Mouse (Mus musculus): ENCODE results near the gene Mrps10. TPM values are rescaled to one million over a fixed set of nuclear protein-coding genes. Genes with fewer than 3 reads are reported as not detected.
"Not testable (repeated sequence)": the region's sequence is repeated elsewhere in the genome, so short reads cannot be mapped to it uniquely, and the experiment has no call there.

Gene Mrps10
- polyA plus RNA-seq, 1 experiment from 2014 or later = 83.3 TPM

DNA sequence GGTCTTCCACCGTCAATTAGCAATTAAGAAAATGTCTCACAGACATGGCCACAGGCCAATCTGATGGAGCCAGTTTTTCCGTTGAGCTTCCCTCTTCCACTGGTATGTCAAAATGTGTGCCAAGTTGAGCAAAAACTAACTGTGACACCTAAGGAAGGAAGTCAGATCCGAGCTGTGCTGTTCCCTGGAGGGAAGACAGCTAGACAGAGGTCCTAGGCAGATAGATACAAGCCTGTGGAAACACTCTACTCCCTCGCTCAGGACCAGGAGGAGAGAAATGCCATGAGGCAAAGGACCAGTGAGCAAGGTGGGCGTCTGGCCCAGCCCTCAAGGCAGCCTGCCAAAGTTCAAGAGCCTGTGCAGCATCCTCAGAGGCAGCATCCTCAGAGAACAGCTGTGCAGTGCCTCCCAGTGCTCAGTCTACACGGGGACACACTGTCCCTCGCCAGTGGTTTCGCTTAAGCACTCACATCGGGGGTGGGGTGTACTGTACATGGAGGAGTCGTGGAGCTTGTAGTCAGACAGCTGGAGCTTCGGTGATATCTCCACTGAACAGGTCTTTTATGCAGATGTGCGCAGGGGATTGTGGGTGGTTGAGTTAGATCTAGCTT, 36.6 kb upstream of the Mrps10 start:
- H3K4me3 ChIP-seq (ENCODE audit: low read length) = no peak overlapping the region
- no peaks in the 10 kb centered on the region for H3K9me3 ChIP-seq (ENCODE audit: low read length)
- H3K4me1 ChIP-seq (ENCODE audit: insufficient read depth, low read length) = no peaks in the 10 kb centered on the region
- peak; percentile 57 for ATAC-seq (ENCODE audit: low FRiP score, low TSS enrichment)
- no peaks in the 10 kb centered on the region for H3K27me3 ChIP-seq (ENCODE audit: insufficient read depth, low read length)
- H3K4me2 ChIP-seq (replicated peaks; ENCODE audit: low read depth, low read length) = no peak overlapping the region
- peaks cover 30% of the 10 kb centered on the region for H3K36me3 ChIP-seq (ENCODE audit: insufficient read depth, low read length)
- H3K9ac ChIP-seq (replicated peaks; ENCODE audit: low read length) = no peak overlapping the region
- no peak overlapping the region for H3K27ac ChIP-seq (ENCODE audit: low read length)
- WGBS = 78% methylated on average over 12 of the region's 12 CpGs

- not testable (repeated sequence) for H3K9ac ChIP-seq (replicated peaks; ENCODE audit: low read length); H3K27me3 ChIP-seq (ENCODE audit: insufficient read depth, low read length); H3K27ac ChIP-seq (ENCODE audit: low read length); H3K4me2 ChIP-seq (replicated peaks; ENCODE audit: low read depth, low read length); ATAC-seq (ENCODE audit: low FRiP score, low TSS enrichment); H3K4me1 ChIP-seq (ENCODE audit: insufficient read depth, low read length); H3K9me3 ChIP-seq (ENCODE audit: low read length); H3K4me3 ChIP-seq (ENCODE audit: low read length)
- H3K36me3 ChIP-seq (ENCODE audit: insufficient read depth, low read length) = peaks cover 25% of the 10 kb centered on the region
- 51% methylated on average over 5 of the region's 5 CpGs for WGBS
These were observed 36.0 kb upstream of the Mrps10 start for GRCm38 (mm10) chr17:47332664-47333063.

GRCm38 (mm10) chr17:47333409-47333808, 35.3 kb upstream of the Mrps10 start:
- Histone ChIP-seq H3K4me1 (ENCODE audit: insufficient read depth, low read length) (no peaks in the 10 kb centered on the region), H3K27ac (ENCODE audit: low read length) (no peak overlapping the region), H3K9ac (replicated peaks; ENCODE audit: low read length) (no peak overlapping the region), H3K36me3 (ENCODE audit: insufficient read depth, low read length) (peaks cover 25% of the 10 kb centered on the region), H3K9me3 (ENCODE audit: low read length) (no peaks in the 10 kb centered on the region), H3K4me2 (replicated peaks; ENCODE audit: low read depth, low read length) (no peak overlapping the region), H3K4me3 (ENCODE audit: low read length) (no peak overlapping the region), H3K27me3 (ENCODE audit: insufficient read depth, low read length) (no peaks in the 10 kb centered on the region)
- 37% methylated on average over 2 of the region's 2 CpGs for WGBS
- ATAC-seq (ENCODE audit: low FRiP score, low TSS enrichment) = no peak

- WGBS = 91% methylated on average over 2 of the region's 2 CpGs
- no peak overlapping the region for H3K4me2 ChIP-seq (replicated peaks; ENCODE audit: low read depth, low read length)
- H3K27me3 ChIP-seq (ENCODE audit: insufficient read depth, low read length) = no peaks in the 10 kb centered on the region
- no peak for ATAC-seq (ENCODE audit: low FRiP score, low TSS enrichment)
- no peak overlapping the region for H3K9ac ChIP-seq (replicated peaks; ENCODE audit: low read length)
- H3K4me1 ChIP-seq (ENCODE audit: insufficient read depth, low read length) = no peaks in the 10 kb centered on the region
- H3K36me3 ChIP-seq (ENCODE audit: insufficient read depth, low read length) = peaks cover 87% of the 10 kb centered on the region
- no peak overlapping the region for H3K4me3 ChIP-seq (ENCODE audit: low read length)
- peaks cover 13% of the 10 kb centered on the region for H3K9me3 ChIP-seq (ENCODE audit: low read length)
- no peak overlapping the region for H3K27ac ChIP-seq (ENCODE audit: low read length)
These were observed 25.6 kb upstream of the Mrps10 start for GRCm38 (mm10) chr17:47343121-47343520.

- Histone ChIP-seq H3K4me3 (ENCODE audit: low read length) (no peak overlapping the region), H3K9me3 (ENCODE audit: low read length) (peaks cover 30% of the 10 kb centered on the region), H3K9ac (replicated peaks; ENCODE audit: low read length) (no peak overlapping the region), H3K27me3 (ENCODE audit: insufficient read depth, low read length) (no peaks in the 10 kb centered on the region), H3K36me3 (ENCODE audit: insufficient read depth, low read length) (peaks cover 89% of the 10 kb centered on the region), H3K27ac (ENCODE audit: low read length) (no peak overlapping the region), H3K4me2 (replicated peaks; ENCODE audit: low read depth, low read length) (no peak overlapping the region), H3K4me1 (ENCODE audit: insufficient read depth, low read length) (no peaks in the 10 kb centered on the region)
- WGBS = 89% methylated on average over 3 of the region's 3 CpGs
- ATAC-seq (ENCODE audit: low FRiP score, low TSS enrichment) = no peak
These were observed 18.9 kb upstream of the Mrps10 start for GRCm38 (mm10) chr17:47349721-47350319.

DNA sequence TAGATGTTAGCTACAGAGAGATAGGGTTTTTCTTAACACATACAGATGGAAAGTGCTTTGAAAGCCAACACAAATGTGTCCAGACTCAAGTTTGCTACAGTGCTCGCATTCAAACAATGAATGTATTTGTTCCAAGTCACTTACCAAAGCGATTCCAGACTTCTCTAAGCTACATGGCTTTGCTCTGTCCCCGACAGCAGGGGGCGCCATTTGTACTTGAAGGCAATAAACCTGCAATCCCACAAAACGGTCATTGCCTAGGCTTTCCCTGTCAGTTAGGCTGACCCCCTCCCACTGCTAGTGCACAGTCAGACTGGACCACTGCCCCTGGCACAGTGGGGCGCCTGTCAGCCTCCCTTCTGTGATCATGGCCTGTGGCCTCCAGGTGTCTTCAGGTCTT, 8.7 kb upstream of the Mrps10 start:
- Histone ChIP-seq H3K27me3 (ENCODE audit: insufficient read depth, low read length) (no peaks in the 10 kb centered on the region), H3K36me3 (ENCODE audit: insufficient read depth, low read length) (peaks cover 32% of the 10 kb centered on the region), H3K9me3 (ENCODE audit: low read length) (no peaks in the 10 kb centered on the region), H3K4me2 (replicated peaks; ENCODE audit: low read depth, low read length) (no peak overlapping the region), H3K4me1 (ENCODE audit: insufficient read depth, low read length) (no peaks in the 10 kb centered on the region), H3K27ac (ENCODE audit: low read length) (no peak overlapping the region), H3K4me3 (ENCODE audit: low read length) (no peak overlapping the region), H3K9ac (replicated peaks; ENCODE audit: low read length) (no peak overlapping the region)
- no peak for ATAC-seq (ENCODE audit: low FRiP score, low TSS enrichment)
- 54% methylated on average over 6 of the region's 6 CpGs for WGBS

DNA sequence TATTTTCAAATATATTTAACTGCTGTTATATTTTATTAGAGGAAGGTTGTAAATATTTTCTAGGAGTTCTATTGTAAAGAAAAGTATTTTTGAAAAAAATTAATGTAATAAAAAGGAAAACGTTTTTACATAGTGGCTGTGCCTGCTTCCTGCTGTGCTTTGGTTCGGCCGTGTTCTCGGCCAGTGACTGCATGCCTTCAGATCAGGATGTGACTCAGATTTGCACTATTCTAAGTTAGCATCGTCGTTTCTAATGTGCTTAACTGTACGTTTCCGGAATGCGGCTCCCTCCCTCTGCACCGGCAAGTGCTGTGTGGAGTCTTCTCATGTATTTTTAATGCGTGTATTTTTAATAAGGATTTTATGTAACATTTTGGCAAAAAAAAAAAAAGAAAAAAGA, 7.3 kb upstream of the Mrps10 start:
- no peak overlapping the region for H3K27ac ChIP-seq (ENCODE audit: low read length)
- no peak overlapping the region for H3K4me3 ChIP-seq (ENCODE audit: low read length)
- 75% methylated on average over 11 of the region's 11 CpGs for WGBS
- no peaks in the 10 kb centered on the region for H3K4me1 ChIP-seq (ENCODE audit: insufficient read depth, low read length)
- H3K36me3 ChIP-seq (ENCODE audit: insufficient read depth, low read length) = peaks cover 20% of the 10 kb centered on the region
- ATAC-seq (ENCODE audit: low FRiP score, low TSS enrichment) = no peak
- H3K27me3 ChIP-seq (ENCODE audit: insufficient read depth, low read length) = no peaks in the 10 kb centered on the region
- H3K9ac ChIP-seq (replicated peaks; ENCODE audit: low read length) = no peak overlapping the region
- H3K9me3 ChIP-seq (ENCODE audit: low read length) = no peaks in the 10 kb centered on the region
- no peak overlapping the region for H3K4me2 ChIP-seq (replicated peaks; ENCODE audit: low read depth, low read length)

GRCm38 (mm10) chr17:47369087-47369443, 378 bp downstream of the Mrps10 start:
- H3K9ac ChIP-seq (replicated peaks; ENCODE audit: low read length) = peak overlapping the region; percentile 83
- H3K27me3 ChIP-seq (ENCODE audit: insufficient read depth, low read length) = no peaks in the 10 kb centered on the region
- peak overlapping the region; percentile 86 for H3K4me3 ChIP-seq (ENCODE audit: low read length)
- H3K27ac ChIP-seq (ENCODE audit: low read length) = 0 out of 2 replicates have a peak overlapping the region, but pooled peaks have one; percentile 28
- ATAC-seq (ENCODE audit: low FRiP score, low TSS enrichment) = peak; percentile 33; the same call in 1 of the 2 replicates
- WGBS = 2% methylated on average over 20 of the region's 20 CpGs
- H3K4me1 ChIP-seq (ENCODE audit: insufficient read depth, low read length) = peaks cover 7% of the 10 kb centered on the region
- H3K36me3 ChIP-seq (ENCODE audit: insufficient read depth, low read length) = peaks cover 13% of the 10 kb centered on the region
- peak overlapping the region; percentile 89 for H3K4me2 ChIP-seq (replicated peaks; ENCODE audit: low read depth, low read length)
- H3K9me3 ChIP-seq (ENCODE audit: low read length) = no peaks in the 10 kb centered on the region

DNA sequence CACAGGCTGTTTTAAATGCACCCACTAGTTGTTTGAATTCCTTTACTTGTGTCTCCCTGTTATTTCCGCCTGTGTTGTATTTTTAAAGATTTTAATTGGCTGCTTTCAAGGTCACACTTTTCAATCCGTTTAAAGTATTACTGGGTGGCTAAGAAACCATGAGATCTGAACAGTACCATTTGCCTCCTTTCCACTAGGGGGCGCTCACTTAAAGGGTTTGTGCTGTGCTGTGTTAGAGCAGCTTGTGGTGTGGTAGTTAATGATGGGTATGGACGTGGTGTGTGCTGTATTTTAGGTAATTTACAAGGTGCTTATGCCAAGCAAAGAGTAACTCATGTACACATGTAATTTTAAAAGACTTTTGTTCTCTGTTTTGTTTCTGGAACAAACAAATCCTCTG, 2.8 kb downstream of the Mrps10 start:
- H3K36me3 ChIP-seq (ENCODE audit: insufficient read depth, low read length) = peaks cover 35% of the 10 kb centered on the region
- ATAC-seq (ENCODE audit: low FRiP score, low TSS enrichment) = peak; percentile 79; the same call in 1 of the 2 replicates
- H3K27ac ChIP-seq (ENCODE audit: low read length) = no peak overlapping the region
- H3K4me2 ChIP-seq (replicated peaks; ENCODE audit: low read depth, low read length) = no peak overlapping the region
- H3K4me3 ChIP-seq (ENCODE audit: low read length) = no peak overlapping the region
- WGBS = 9% methylated on average over 4 of the region's 4 CpGs
- H3K9ac ChIP-seq (replicated peaks; ENCODE audit: low read length) = no peak overlapping the region
- H3K27me3 ChIP-seq (ENCODE audit: insufficient read depth, low read length) = no peaks in the 10 kb centered on the region
- no peaks in the 10 kb centered on the region for H3K9me3 ChIP-seq (ENCODE audit: low read length)
- peaks cover 7% of the 10 kb centered on the region for H3K4me1 ChIP-seq (ENCODE audit: insufficient read depth, low read length)

DNA sequence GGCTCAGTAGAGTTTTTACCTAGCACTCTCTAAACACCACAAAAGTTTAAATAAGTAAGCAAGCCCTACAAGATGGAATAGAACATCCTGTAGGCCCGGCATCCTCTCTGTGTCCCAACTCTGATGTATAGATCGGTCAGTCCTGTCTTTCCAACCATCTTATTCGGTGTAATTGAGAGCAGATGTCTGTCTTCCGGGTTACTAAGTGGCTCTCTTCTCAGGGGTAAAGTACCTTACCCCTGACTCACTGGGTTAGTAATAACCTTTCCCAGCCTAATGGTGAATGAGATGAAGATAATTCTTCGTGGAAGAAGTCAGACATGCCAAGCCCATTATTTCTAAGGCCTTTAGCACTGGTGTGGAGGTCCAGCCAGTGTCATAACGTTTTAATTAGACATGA, 5.3 kb downstream of the Mrps10 start:
- Histone ChIP-seq H3K4me3 (ENCODE audit: low read length) (no peak overlapping the region), H3K4me2 (replicated peaks; ENCODE audit: low read depth, low read length) (no peak overlapping the region), H3K4me1 (ENCODE audit: insufficient read depth, low read length) (peaks cover 7% of the 10 kb centered on the region), H3K27me3 (ENCODE audit: insufficient read depth, low read length) (no peaks in the 10 kb centered on the region), H3K36me3 (ENCODE audit: insufficient read depth, low read length) (peaks cover 53% of the 10 kb centered on the region), H3K9me3 (ENCODE audit: low read length) (no peaks in the 10 kb centered on the region), H3K27ac (ENCODE audit: low read length) (no peak overlapping the region), H3K9ac (replicated peaks; ENCODE audit: low read length) (no peak overlapping the region)
- 87% methylated on average over 6 of the region's 6 CpGs for WGBS
- no peak for ATAC-seq (ENCODE audit: low FRiP score, low TSS enrichment)
